Mouse (Mus musculus) kidney, postnatal 25 days (tissue): ENCODE measurements at regions not wholly inside any gene's neighbourhood (a gene's known extent, or its start where the extent isn't known, plus 50 kb on each side); places are given as distances from the start of the nearest gene placed in this dataset.

ENCODE experiments used
- DNase-seq, 2 experiments: peaks; one replicate each; pipeline ENCODE4 v3.0.0; 2021; ENCODE audit warnings: mixed read lengths in 2 of 2

GRCm38 (mm10) chr16:74597735-74598340 lies 186.2 kb upstream of the Robo2 start:
- no peak for DNase-seq

- DNase-seq = no peak
Measured at GRCm38 (mm10) chr16:74591896-74592295, 180.3 kb upstream of the Robo2 start.

GRCm38 (mm10) chr16:74582645-74583423 lies 171.2 kb upstream of the Robo2 start:
- no peak for DNase-seq

GRCm38 (mm10) chr16:74548374-74548773 lies 136.7 kb upstream of the Robo2 start:
- DNase-seq = no peak

- DNase-seq = no peak
Measured at GRCm38 (mm10) chr16:74530531-74530930, 118.9 kb upstream of the Robo2 start.

GRCm38 (mm10) chr16:74528245-74528644 lies 116.6 kb upstream of the Robo2 start:
- DNase-seq = no peak

- DNase-seq = no peak
Measured at GRCm38 (mm10) chr16:74526521-74526920, 114.9 kb upstream of the Robo2 start.

- DNase-seq = no peak
Measured at GRCm38 (mm10) chr16:74520501-74520900, 108.9 kb upstream of the Robo2 start.

GRCm38 (mm10) chr16:74517888-74518287 lies 106.3 kb upstream of the Robo2 start:
- DNase-seq = no peak

GRCm38 (mm10) chr16:74517374-74517773 lies 105.7 kb upstream of the Robo2 start:
- no peak for DNase-seq

- DNase-seq = no peak
Measured at GRCm38 (mm10) chr16:74514481-74514880, 102.9 kb upstream of the Robo2 start.

GRCm38 (mm10) chr16:74510383-74510782 lies 98.8 kb upstream of the Robo2 start:
- no peak for DNase-seq

GRCm38 (mm10) chr16:74509489-74509888 lies 97.9 kb upstream of the Robo2 start:
- no peak for DNase-seq

GRCm38 (mm10) chr16:74506719-74507118 lies 95.1 kb upstream of the Robo2 start:
- no peak for DNase-seq

- DNase-seq = no peak
Measured at GRCm38 (mm10) chr16:74506173-74506709, 94.6 kb upstream of the Robo2 start.

GRCm38 (mm10) chr16:74504426-74504825 lies 92.8 kb upstream of the Robo2 start:
- DNase-seq = no peak

- DNase-seq = no peak
Measured at GRCm38 (mm10) chr16:74500687-74501086, 89.1 kb upstream of the Robo2 start.

GRCm38 (mm10) chr16:74467745-74468420 lies 56.3 kb upstream of the Robo2 start:
- DNase-seq = no peak

- DNase-seq = no peak
Measured at GRCm38 (mm10) chr16:74467159-74467558, 55.5 kb upstream of the Robo2 start.

- no peak for DNase-seq
Measured at GRCm38 (mm10) chr16:74464835-74465234, 53.2 kb upstream of the Robo2 start.

- no peak for DNase-seq
Measured at GRCm38 (mm10) chr16:74464290-74464689, 52.7 kb upstream of the Robo2 start.

- no peak for DNase-seq
Measured at GRCm38 (mm10) chr16:74462436-74462835, 50.8 kb upstream of the Robo2 start.
